Mouse (Mus musculus) kidney, postnatal 0 days (tissue): ENCODE measurements at regions not wholly inside any gene's neighbourhood (a gene's known extent, or its start where the extent isn't known, plus 50 kb on each side); places are given as distances from the start of the nearest gene placed in this dataset.

Experiments used
- ATAC-seq: fragments of 200-750 bp; cut with Nextera tagmentation; replicated peaks from 2 replicates; pipeline ENCODE4 v1.8.0; 2017; ENCODE audit warnings: low read depth, moderate number of reproducible peaks, moderate TSS enrichment, moderate library complexity; ENCODE audit not compliant: low FRiP score
- DNase-seq: peaks from one replicate; pipeline ENCODE4 v3.0.0-alpha.2; 2016; ENCODE audit warnings: low spot score
- H3K27ac ChIP-seq: fragments of 300-500 bp; sonication (generic); 2 replicates; pipeline ENCODE4 v1.5.1; 2014; ENCODE audit warnings: mild to moderate bottlenecking
- H3K27me3 ChIP-seq: fragments of 300-500 bp; sonication (generic); 2 replicates; pipeline ENCODE4 v1.6.1; 2014; ENCODE audit warnings: low read length, mixed read lengths; ENCODE audit not compliant: insufficient read depth
- H3K36me3 ChIP-seq: fragments of 300-500 bp; sonication (generic); 2 replicates; pipeline ENCODE4 v1.6.1; 2014; ENCODE audit warnings: low read length, mixed read lengths; ENCODE audit not compliant: insufficient read depth
- H3K4me1 ChIP-seq: fragments of 300-500 bp; sonication (generic); replicated peaks from 2 replicates; pipeline ENCODE4 v1.6.1; 2014; ENCODE audit warnings: antibody characterized with exemption, low read length, mixed read lengths; ENCODE audit not compliant: insufficient read depth
- H3K4me2 ChIP-seq: fragments of 300-500 bp; sonication (generic); 2 replicates; pipeline ENCODE4 v1.6.1; 2014; ENCODE audit warnings: mild to moderate bottlenecking, low read length, moderate library complexity, mixed read lengths
- H3K4me3 ChIP-seq: fragments of 300-500 bp; sonication (generic); replicated peaks from 2 replicates; pipeline ENCODE4 v1.5.1; 2014; ENCODE audit warnings: low read depth, low read length
- H3K9ac ChIP-seq: fragments of 300-500 bp; sonication (generic); 2 replicates; pipeline ENCODE4 v1.6.1; 2014; ENCODE audit warnings: low read depth, low read length
- H3K9me3 ChIP-seq: fragments of 300-500 bp; sonication (generic); replicated peaks from 2 replicates; pipeline ENCODE4 v1.6.1; 2016; ENCODE audit warnings: low read length, inconsistent platforms, mixed read lengths
- CTCF ChIP-seq: IDR thresholded peaks from 2 replicates; pipeline ENCODE4 v1.5.1; 2016; ENCODE audit warnings: antibody characterized with exemption, low read depth, mild to moderate bottlenecking, moderate library complexity
- WGBS: fragments of 180-500 bp; shearing (Covaris S2); extraction: QIAGEN DNeasy Blood & Tissue Kit; methylation state at CpG from one replicate; pipeline ENCODE4 v1.1.7; 2014; 5-methylcytosine and 5-hydroxymethylcytosine counted together

- H3K9ac ChIP-seq, result no peak overlapping the region
- H3K4me3 ChIP-seq, result no peak overlapping the region
- no peak for TF ChIP-seq CTCF
- no peaks in the 10 kb centered on the region for H3K36me3 ChIP-seq
- ATAC-seq (no peak), DNase-seq (no peak)
- H3K4me2 ChIP-seq, result no peak overlapping the region
- WGBS, result 90% methylated on average over 4 of the region's 4 CpGs
- H3K9me3 ChIP-seq, result no peaks in the 10 kb centered on the region
- no peak overlapping the region for H3K27ac ChIP-seq
- H3K27me3 ChIP-seq, result no peaks in the 10 kb centered on the region
- no peaks in the 10 kb centered on the region for H3K4me1 ChIP-seq
These were observed 656.9 kb downstream of the Car8 start for GRCm38 (mm10) chr4:7581931-7582330.

GRCm38 (mm10) chr4:7581220-7581916, 657.5 kb downstream of the Car8 start:
- ATAC-seq (no peak), DNase-seq (no peak)
- Histone ChIP-seq H3K36me3 (no peaks in the 10 kb centered on the region), H3K9ac (no peak overlapping the region), H3K27me3 (no peaks in the 10 kb centered on the region), H3K4me2 (no peak overlapping the region), H3K4me3 (no peak overlapping the region), H3K9me3 (no peaks in the 10 kb centered on the region), H3K4me1 (no peaks in the 10 kb centered on the region), H3K27ac (no peak overlapping the region)
- 76% methylated on average over 8 of the region's 8 CpGs for WGBS
- TF ChIP-seq CTCF, result no peak

- ATAC-seq (no peak), DNase-seq (no peak)
- Histone ChIP-seq H3K27me3 (no peaks in the 10 kb centered on the region), H3K27ac (no peak overlapping the region), H3K9me3 (no peaks in the 10 kb centered on the region), H3K9ac (no peak overlapping the region), H3K4me2 (no peak overlapping the region), H3K4me3 (no peak overlapping the region), H3K4me1 (no peaks in the 10 kb centered on the region), H3K36me3 (no peaks in the 10 kb centered on the region)
- 67% methylated on average over 10 of the region's 10 CpGs for WGBS
- no peak for TF ChIP-seq CTCF
These were observed 658.2 kb downstream of the Car8 start for GRCm38 (mm10) chr4:7580554-7581219.

- DNase-seq, result no peak
- Histone ChIP-seq H3K27ac (no peak overlapping the region), H3K4me2 (no peak overlapping the region), H3K4me3 (no peak overlapping the region), H3K9me3 (no peaks in the 10 kb centered on the region), H3K36me3 (no peaks in the 10 kb centered on the region), H3K27me3 (no peaks in the 10 kb centered on the region), H3K4me1 (no peaks in the 10 kb centered on the region), H3K9ac (no peak overlapping the region)
- no peak for TF ChIP-seq CTCF
- whole genome bisulfite sequencing, result 72% methylated on average over 2 of the region's 2 CpGs
- no peak for ATAC-seq
These were observed 664.8 kb downstream of the Car8 start for GRCm38 (mm10) chr4:7574011-7574410.

- H3K4me3 ChIP-seq, result no peak overlapping the region
- WGBS, result 49% methylated on average over 6 of the region's 6 CpGs
- DNase-seq (peak; percentile 77), ATAC-seq (no peak)
- no peak overlapping the region for H3K27ac ChIP-seq
- H3K9me3 ChIP-seq, result no peaks in the 10 kb centered on the region
- no peaks in the 10 kb centered on the region for H3K36me3 ChIP-seq
- no peaks in the 10 kb centered on the region for H3K27me3 ChIP-seq
- TF ChIP-seq CTCF, result no peak
- H3K9ac ChIP-seq, result no peak overlapping the region
- H3K4me1 ChIP-seq, result no peaks in the 10 kb centered on the region
- no peak overlapping the region for H3K4me2 ChIP-seq
These were observed 671.0 kb downstream of the Car8 start for GRCm38 (mm10) chr4:7567687-7568393.
